Mouse (Mus musculus) E14TG2a.4 (cell line): Measurements from ENCODE around the gene Lrrn3.

Experiments used
- CTCF ChIP-seq: conservative IDR thresholded peaks from 2 replicates; pipeline ENCODE4 v1.5.1; 2014; ENCODE audit warnings: low read length
- NANOG ChIP-seq: IDR thresholded peaks from 2 replicates; pipeline ENCODE4 v1.6.1; 2014; ENCODE audit warnings: borderline replicate concordance, low read length, mixed read lengths
- POU5F1 ChIP-seq: IDR thresholded peaks from 2 replicates; pipeline ENCODE4 v1.6.1; 2014; ENCODE audit warnings: low read length, borderline replicate concordance

GRCm38 (mm10) chr12:41526688-41527087, 40.5 kb upstream of the Lrrn3 start:
- no peak for TF ChIP-seq CTCF
- TF ChIP-seq POU5F1: no peak
- no peak for TF ChIP-seq NANOG
